Mouse (Mus musculus): Measurements from ENCODE around the gene Fgfr1op. TPM values are rescaled to one million over a fixed set of nuclear protein-coding genes. Genes with fewer than 3 reads are reported as not detected.

Gene Fgfr1op
- polyA plus RNA-seq, 1 experiment from 2014 or later: 32.8 TPM

- no peak for ATAC-seq (ENCODE audit: insufficient read depth, low FRiP score)
These were observed 64.3 kb downstream of the Fgfr1op start for GRCm38 (mm10) chr17:8229607-8230006.

GRCm38 (mm10) chr17:8232089-8232488, 66.8 kb downstream of the Fgfr1op start:
- H3K27me3 ChIP-seq (ENCODE audit: control insufficient read depth, insufficient read depth, low read length): no peaks in the 10 kb centered on the region
- no peak overlapping the region for H3K4me2 ChIP-seq (ENCODE audit: low read depth, low read length)
- no peaks in the 10 kb centered on the region for H3K4me1 ChIP-seq (ENCODE audit: control insufficient read depth, insufficient read depth, low read length)
- ATAC-seq (ENCODE audit: insufficient read depth, low FRiP score): no peak
- H3K36me3 ChIP-seq (ENCODE audit: control insufficient read depth, insufficient read depth, low read length): no peaks in the 10 kb centered on the region
- no peak overlapping the region for H3K4me3 ChIP-seq (replicated peaks; ENCODE audit: low read length)
- 53% methylated on average over 5 of the region's 5 CpGs for WGBS
- no peak overlapping the region for H3K27ac ChIP-seq (ENCODE audit: low read length)
- H3K9me3 ChIP-seq (replicated peaks; ENCODE audit: control insufficient read depth, low read length): no peaks in the 10 kb centered on the region
- no peak overlapping the region for H3K9ac ChIP-seq (ENCODE audit: low read length)

More at GRCm38 (mm10) chr17:8229607-8230006, 64.3 kb downstream of the Fgfr1op start:
- Histone ChIP-seq H3K4me1 (ENCODE audit: control insufficient read depth, insufficient read depth, low read length) (no peaks in the 10 kb centered on the region), H3K4me2 (ENCODE audit: low read depth, low read length) (no peak overlapping the region), H3K27ac (ENCODE audit: low read length) (no peak overlapping the region; the same call in 1 of the 2 replicates), H3K9me3 (replicated peaks; ENCODE audit: control insufficient read depth, low read length) (no peaks in the 10 kb centered on the region), H3K27me3 (ENCODE audit: control insufficient read depth, insufficient read depth, low read length) (no peaks in the 10 kb centered on the region), H3K36me3 (ENCODE audit: control insufficient read depth, insufficient read depth, low read length) (no peaks in the 10 kb centered on the region), H3K4me3 (replicated peaks; ENCODE audit: low read length) (no peak overlapping the region), H3K9ac (ENCODE audit: low read length) (no peak overlapping the region)
- WGBS: 74% methylated on average over 3 of the region's 3 CpGs

GRCm38 (mm10) chr17:8233618-8234214, 68.4 kb downstream of the Fgfr1op start:
- Histone ChIP-seq H3K27ac (ENCODE audit: low read length) (no peak overlapping the region), H3K27me3 (ENCODE audit: control insufficient read depth, insufficient read depth, low read length) (no peaks in the 10 kb centered on the region), H3K36me3 (ENCODE audit: control insufficient read depth, insufficient read depth, low read length) (no peaks in the 10 kb centered on the region), H3K9me3 (replicated peaks; ENCODE audit: control insufficient read depth, low read length) (no peaks in the 10 kb centered on the region), H3K9ac (ENCODE audit: low read length) (no peak overlapping the region), H3K4me3 (replicated peaks; ENCODE audit: low read length) (no peak overlapping the region), H3K4me2 (ENCODE audit: low read depth, low read length) (no peak overlapping the region), H3K4me1 (ENCODE audit: control insufficient read depth, insufficient read depth, low read length) (no peaks in the 10 kb centered on the region)
- WGBS: 59% methylated on average over 15 of the region's 15 CpGs
- no peak for ATAC-seq (ENCODE audit: insufficient read depth, low FRiP score)

- no peak for ATAC-seq (ENCODE audit: insufficient read depth, low FRiP score)
These were observed 69.2 kb downstream of the Fgfr1op start for GRCm38 (mm10) chr17:8234537-8234936.

GRCm38 (mm10) chr17:8235743-8236142, 70.4 kb downstream of the Fgfr1op start, which contains the start of gene Ccr6:
Gene Ccr6, plus strand, starts transcription at chr17:8236043.
- 74% methylated on average over 3 of the region's 3 CpGs for WGBS
- H3K27ac ChIP-seq (ENCODE audit: low read length): no peak within 1 kb of the TSS
- H3K4me3 ChIP-seq (replicated peaks; ENCODE audit: low read length): no peak within 1 kb of the TSS
- no peaks in the 10 kb centered on the region for H3K4me1 ChIP-seq (ENCODE audit: control insufficient read depth, insufficient read depth, low read length)
- H3K36me3 ChIP-seq (ENCODE audit: control insufficient read depth, insufficient read depth, low read length): no peaks in the 10 kb centered on the region
- ATAC-seq (ENCODE audit: insufficient read depth, low FRiP score): no peak
- H3K9me3 ChIP-seq (replicated peaks; ENCODE audit: control insufficient read depth, low read length): no peaks in the 10 kb centered on the region
- no peak within 1 kb of the TSS for H3K9ac ChIP-seq (ENCODE audit: low read length)
- no peak within 1 kb of the TSS for H3K4me2 ChIP-seq (ENCODE audit: low read depth, low read length)
- no peaks in the 10 kb centered on the region for H3K27me3 ChIP-seq (ENCODE audit: control insufficient read depth, insufficient read depth, low read length)

More at GRCm38 (mm10) chr17:8234537-8234936, 69.2 kb downstream of the Fgfr1op start:
- Histone ChIP-seq H3K36me3 (ENCODE audit: control insufficient read depth, insufficient read depth, low read length) (no peaks in the 10 kb centered on the region), H3K9me3 (replicated peaks; ENCODE audit: control insufficient read depth, low read length) (no peaks in the 10 kb centered on the region), H3K27ac (ENCODE audit: low read length) (no peak overlapping the region), H3K4me3 (replicated peaks; ENCODE audit: low read length) (no peak overlapping the region), H3K4me1 (ENCODE audit: control insufficient read depth, insufficient read depth, low read length) (no peaks in the 10 kb centered on the region), H3K9ac (ENCODE audit: low read length) (no peak overlapping the region), H3K27me3 (ENCODE audit: control insufficient read depth, insufficient read depth, low read length) (no peaks in the 10 kb centered on the region), H3K4me2 (ENCODE audit: low read depth, low read length) (no peak overlapping the region)
- 83% methylated on average over 4 of the region's 4 CpGs for WGBS

- Histone ChIP-seq H3K4me2 (ENCODE audit: low read depth, low read length) (no peak overlapping the region), H3K27ac (ENCODE audit: low read length) (no peak overlapping the region), H3K36me3 (ENCODE audit: control insufficient read depth, insufficient read depth, low read length) (no peaks in the 10 kb centered on the region), H3K9me3 (replicated peaks; ENCODE audit: control insufficient read depth, low read length) (no peaks in the 10 kb centered on the region), H3K4me1 (ENCODE audit: control insufficient read depth, insufficient read depth, low read length) (no peaks in the 10 kb centered on the region), H3K4me3 (replicated peaks; ENCODE audit: low read length) (no peak overlapping the region), H3K27me3 (ENCODE audit: control insufficient read depth, insufficient read depth, low read length) (no peaks in the 10 kb centered on the region), H3K9ac (ENCODE audit: low read length) (no peak overlapping the region)
- WGBS: 76% methylated on average over 15 of the region's 15 CpGs
- ATAC-seq (ENCODE audit: insufficient read depth, low FRiP score): no peak
These were observed 72.9 kb downstream of the Fgfr1op start for GRCm38 (mm10) chr17:8238012-8238710.

GRCm38 (mm10) chr17:8239561-8239960, 74.3 kb downstream of the Fgfr1op start:
- no peak overlapping the region for H3K4me2 ChIP-seq (ENCODE audit: low read depth, low read length)
- no peaks in the 10 kb centered on the region for H3K36me3 ChIP-seq (ENCODE audit: control insufficient read depth, insufficient read depth, low read length)
- no peak overlapping the region for H3K4me3 ChIP-seq (replicated peaks; ENCODE audit: low read length)
- H3K27ac ChIP-seq (ENCODE audit: low read length): no peak overlapping the region
- peaks cover 8% of the 10 kb centered on the region; the same call in 1 of the 2 replicates for H3K4me1 ChIP-seq (ENCODE audit: control insufficient read depth, insufficient read depth, low read length)
- H3K9ac ChIP-seq (ENCODE audit: low read length): no peak overlapping the region
- WGBS: 75% methylated on average over 3 of the region's 3 CpGs
- no peak for ATAC-seq (ENCODE audit: insufficient read depth, low FRiP score)
- no peaks in the 10 kb centered on the region for H3K27me3 ChIP-seq (ENCODE audit: control insufficient read depth, insufficient read depth, low read length)
- H3K9me3 ChIP-seq (replicated peaks; ENCODE audit: control insufficient read depth, low read length): no peaks in the 10 kb centered on the region

- no peak overlapping the region for H3K4me2 ChIP-seq (ENCODE audit: low read depth, low read length)
- no peak for ATAC-seq (ENCODE audit: insufficient read depth, low FRiP score)
- no peaks in the 10 kb centered on the region for H3K9me3 ChIP-seq (replicated peaks; ENCODE audit: control insufficient read depth, low read length)
- 51% methylated on average over 4 of the region's 4 CpGs for WGBS
- H3K27ac ChIP-seq (ENCODE audit: low read length): no peak overlapping the region
- H3K36me3 ChIP-seq (ENCODE audit: control insufficient read depth, insufficient read depth, low read length): no peaks in the 10 kb centered on the region
- H3K4me1 ChIP-seq (ENCODE audit: control insufficient read depth, insufficient read depth, low read length): peaks cover 11% of the 10 kb centered on the region; the same call in 1 of the 2 replicates
- no peak overlapping the region for H3K9ac ChIP-seq (ENCODE audit: low read length)
- H3K27me3 ChIP-seq (ENCODE audit: control insufficient read depth, insufficient read depth, low read length): no peaks in the 10 kb centered on the region
- H3K4me3 ChIP-seq (replicated peaks; ENCODE audit: low read length): no peak overlapping the region
These were observed 75.2 kb downstream of the Fgfr1op start for GRCm38 (mm10) chr17:8240517-8240916.

GRCm38 (mm10) chr17:8241645-8242044, 76.3 kb downstream of the Fgfr1op start:
- H3K27ac ChIP-seq (ENCODE audit: low read length): no peak overlapping the region
- H3K9me3 ChIP-seq (replicated peaks; ENCODE audit: control insufficient read depth, low read length): no peaks in the 10 kb centered on the region
- H3K4me2 ChIP-seq (ENCODE audit: low read depth, low read length): no peak overlapping the region
- no peak for ATAC-seq (ENCODE audit: insufficient read depth, low FRiP score)
- H3K4me1 ChIP-seq (ENCODE audit: control insufficient read depth, insufficient read depth, low read length): peaks cover 11% of the 10 kb centered on the region; the same call in 1 of the 2 replicates
- 75% methylated on average over 12 of the region's 12 CpGs for WGBS
- H3K9ac ChIP-seq (ENCODE audit: low read length): no peak overlapping the region
- H3K4me3 ChIP-seq (replicated peaks; ENCODE audit: low read length): no peak overlapping the region
- no peaks in the 10 kb centered on the region for H3K36me3 ChIP-seq (ENCODE audit: control insufficient read depth, insufficient read depth, low read length)
- H3K27me3 ChIP-seq (ENCODE audit: control insufficient read depth, insufficient read depth, low read length): no peaks in the 10 kb centered on the region
